Mouse (Mus musculus): ENCODE data around the gene Saa2. TPM values are rescaled to one million over a fixed set of nuclear protein-coding genes. Genes with fewer than 3 reads are reported as not detected.

The Saa2 gene
- total and polyA plus RNA-seq, 3 experiments: not detected

- no peaks in the 10 kb centered on the region for H3K27me3 ChIP-seq (ENCODE audit: control insufficient read depth in 1 of 2, insufficient read depth in 2 of 2, low read length in 2 of 2)
- peaks cover 6% of the 10 kb centered on the region for H3K79me2 ChIP-seq (ENCODE audit: control insufficient read depth, insufficient read depth, low read length, poor library complexity)
- H3K4me1 ChIP-seq (ENCODE audit: control insufficient read depth in 1 of 2, insufficient read depth in 2 of 2, low read length in 2 of 2): peaks cover 11 to 26% of the 10 kb centered on the region in 2 experiments; a peak in 3 of 4 replicates
- peaks cover 0 to 10% of the 10 kb centered on the region in 2 experiments; a peak in 2 of 4 replicates for H3K36me3 ChIP-seq (ENCODE audit: control insufficient read depth in 1 of 2, insufficient read depth in 2 of 2, low read length in 2 of 2)
- peak; percentile 79 for DNase-seq (ENCODE audit: low read depth, low spot score)
- TF ChIP-seq CTCF (IDR thresholded peaks at IDR 0.05 in 2 of 3, conservative IDR thresholded peaks at IDR 0.05 in 1 of 3; ENCODE audit: control insufficient read depth in 1 of 3, insufficient read depth in 1 of 3, low read depth in 2 of 3, low read length in 3 of 3, poor library complexity in 1 of 3, severe bottlenecking in 1 of 3): peak; percentile 80 to 91 (median 87)
- TF ChIP-seq SMC3 (IDR thresholded peaks at IDR 0.05; ENCODE audit: low read depth, low read length): peak; percentile 77
- no peak for TF ChIP-seq POLR2AphosphoS5 (IDR thresholded peaks at IDR 0.05; ENCODE audit: borderline replicate concordance, low read depth, low read length)
- 0 out of 2 replicates have a peak, but pooled peaks have one; percentile 15 for TF ChIP-seq TBP (IDR thresholded peaks at IDR 0.05; ENCODE audit: low read depth, low read length)
- TF ChIP-seq MYB (IDR thresholded peaks at IDR 0.05; ENCODE audit: low read depth, low read length): no peak
- TF ChIP-seq RAD21 (IDR thresholded peaks at IDR 0.05; ENCODE audit: low read depth, low read length): peak; percentile 74
- peak; percentile 57 for TF ChIP-seq ZC3H11A (IDR thresholded peaks at IDR 0.05; ENCODE audit: low read depth, low read length)
- H3K27ac ChIP-seq (ENCODE audit: control insufficient read depth, low read depth, low read length): no peak overlapping the region
- H3K9me3 ChIP-seq (replicated peaks; ENCODE audit: insufficient read depth, low read length): no peaks in the 10 kb centered on the region
- H3K9ac ChIP-seq (ENCODE audit: control insufficient read depth, low read depth, low read length, poor library complexity, severe bottlenecking): no peak overlapping the region
- no peak overlapping the region for H3K4me3 ChIP-seq (ENCODE audit: control insufficient read depth in 1 of 2, insufficient read depth in 1 of 2, low read depth in 2 of 2, low read length in 2 of 2)
Measured at GRCm38 (mm10) chr7:46714518-46714917, 37.1 kb upstream of the Saa2 start.

- Histone ChIP-seq H3K27me3 (ENCODE audit: control insufficient read depth in 1 of 2, insufficient read depth in 2 of 2, low read length in 2 of 2) (no peaks in the 10 kb centered on the region), H3K27ac (ENCODE audit: control insufficient read depth, low read depth, low read length) (no peak within 1 kb of the TSS), H3K36me3 (ENCODE audit: control insufficient read depth in 1 of 2, insufficient read depth in 2 of 2, low read length in 2 of 2) (peaks cover 0 to 8% of the 10 kb centered on the region in 2 experiments; a peak in 2 of 4 replicates), H3K79me2 (ENCODE audit: control insufficient read depth, insufficient read depth, low read length, poor library complexity) (no peaks in the 10 kb centered on the region), H3K4me3 (ENCODE audit: control insufficient read depth in 1 of 2, insufficient read depth in 1 of 2, low read depth in 2 of 2, low read length in 2 of 2) (peak within 1 kb of the TSS in 1 of 2 experiments; percentile 48; a peak in 1 of 4 replicates), H3K9ac (ENCODE audit: control insufficient read depth, low read depth, low read length, poor library complexity, severe bottlenecking) (0 out of 2 replicates have a peak within 1 kb of the TSS, but pooled peaks have one; percentile 18), H3K9me3 (replicated peaks; ENCODE audit: insufficient read depth, low read length) (no peaks in the 10 kb centered on the region), H3K4me1 (ENCODE audit: control insufficient read depth in 1 of 2, insufficient read depth in 2 of 2, low read length in 2 of 2) (peaks cover 11 to 24% of the 10 kb centered on the region in 2 experiments; a peak in 3 of 4 replicates)
- DNase-seq (ENCODE audit: low read depth, low spot score): no peak
- TF ChIP-seq MAX (IDR thresholded peaks at IDR 0.05; ENCODE audit: low read length) (no peak), CTCF (IDR thresholded peaks at IDR 0.05 in 2 of 3, conservative IDR thresholded peaks at IDR 0.05 in 1 of 3; ENCODE audit: control insufficient read depth in 1 of 3, insufficient read depth in 1 of 3, low read depth in 2 of 3, low read length in 3 of 3, poor library complexity in 1 of 3, severe bottlenecking in 1 of 3) (no peak), CHD1 (IDR thresholded peaks at IDR 0.05; ENCODE audit: low read depth, low read length) (no peak), POLR2AphosphoS5 (IDR thresholded peaks at IDR 0.05; ENCODE audit: borderline replicate concordance, low read depth, low read length) (no peak), ZKSCAN1 (IDR thresholded peaks at IDR 0.05; ENCODE audit: low read depth, low read length) (no peak), GABPA (IDR thresholded peaks at IDR 0.05; ENCODE audit: low read depth, low read length) (no peak), MXI1 (IDR thresholded peaks at IDR 0.05; ENCODE audit: low read depth, low read length) (no peak), ELF1 (IDR thresholded peaks at IDR 0.05; ENCODE audit: low read depth, low read length) (no peak), MAFK (IDR thresholded peaks at IDR 0.05; ENCODE audit: borderline replicate concordance, low read depth, low read length) (no peak), TCF12 (IDR thresholded peaks at IDR 0.05; ENCODE audit: low read depth, low read length) (no peak), EP300 (IDR thresholded peaks at IDR 0.05; ENCODE audit: low read depth in 1 of 2, low read length in 2 of 2) (no peak), JUND (IDR thresholded peaks at IDR 0.05; ENCODE audit: low read depth, low read length) (no peak), TAL1 (IDR thresholded peaks at IDR 0.05; ENCODE audit: low read length) (no peak), ZNF384 (IDR thresholded peaks at IDR 0.05; ENCODE audit: low read depth, low read length) (no peak)
Measured at GRCm38 (mm10) chr7:46715600-46715999, 36.0 kb upstream of the Saa2 start, which contains the start of gene Saa3. Gene Saa3, minus strand, starts transcription at chr7:46715700.

All from MEL (cell line).